ENCODE assay signal across 7 mouse cellular contexts in the genomic region with DNA sequence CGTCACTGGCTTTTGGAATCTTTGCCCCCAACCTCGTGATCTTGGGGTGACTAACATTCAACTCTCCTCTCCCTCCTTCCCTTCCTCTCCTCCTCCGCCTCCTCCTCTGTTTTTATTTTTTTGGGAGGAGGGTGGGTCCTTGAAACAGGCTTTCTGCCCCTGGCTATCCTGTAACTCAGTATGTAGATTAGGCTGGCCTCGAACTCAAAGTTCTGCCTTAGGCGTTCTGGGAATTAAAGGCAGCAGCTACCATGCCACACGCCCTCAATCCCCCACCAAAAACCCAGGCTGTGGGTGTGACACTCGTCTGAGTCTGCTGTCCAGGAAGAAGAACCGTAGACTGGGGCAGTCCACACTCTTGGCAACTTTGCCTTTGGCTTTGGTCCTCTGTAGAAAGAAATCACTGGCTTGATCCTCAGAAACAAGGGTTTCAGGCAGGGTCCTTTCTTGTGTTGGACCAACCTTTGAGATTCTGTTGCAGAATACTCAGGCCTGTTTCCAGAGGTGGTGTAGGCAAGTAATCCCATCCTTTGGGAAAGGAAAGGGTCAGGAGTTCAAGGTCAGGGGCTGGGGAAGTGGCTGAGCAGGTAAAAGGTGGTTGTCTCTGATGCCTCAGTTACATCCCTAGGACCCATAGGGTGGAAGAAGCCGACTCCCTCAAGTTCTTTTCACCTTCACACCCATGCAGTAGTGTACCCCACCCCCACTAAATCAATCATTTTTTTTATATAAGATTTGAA. TPM values are rescaled to one million over a fixed set of nuclear protein-coding genes. Genes with fewer than 3 reads are reported as not detected.
DNase-seq lines count a peak whose midpoint lies in the region; ATAC-seq and TF ChIP-seq lines count a peak whose summit lies in the region.

No protein-coding gene starts in this region.

- H3K27me3 ChIP-seq in CH12.LX (replicated peaks) (peaks cover 9% of the 10 kb centered on the region), G1E (ENCODE audit: insufficient read depth, low read length) (peaks cover 11% of the 10 kb centered on the region)
- peaks cover 14% of the 10 kb centered on the region for H3K27me3 ChIP-seq in hindbrain, embryonic 10.5 days (ENCODE audit: insufficient read depth, poor library complexity, severe bottlenecking)

- H3K9me3 ChIP-seq in CH12.LX (replicated peaks; ENCODE audit: low read length) (peaks cover 3% of the 10 kb centered on the region), G1E (replicated peaks) (no peaks in the 10 kb centered on the region)
- H3K9me3 ChIP-seq in hindbrain, embryonic 10.5 days = no peaks in the 10 kb centered on the region

- dilution Hi-C loops in CH12.LX (cut with MboI; ENCODE audit: extremely low pct_ligation_motif_present, extremely low pct_unique_long_range_greater_than_20kb, low sequenced_read_pairs) = no loop called here

- peak overlapping the region; percentile 55 for H3K9ac ChIP-seq in CH12.LX (ENCODE audit: insufficient read depth, low read depth)

- intact Hi-C loops in left cerebral cortex, postnatal 25 days (cut with DNase I) = loop anchor here (5.0 kb wide), 1 partner anchor 62 kb away; a partner anchor contains a TSS

- H3K4me2 ChIP-seq in CH12.LX (ENCODE audit: insufficient read depth, low read depth, poor library complexity, severe bottlenecking) = peak overlapping the region; percentile 67

- H3K36me3 ChIP-seq in CH12.LX (replicated peaks in 1 of 2; ENCODE audit: control insufficient read depth in 1 of 2, insufficient read depth in 1 of 2, low read length in 1 of 2) (peaks cover 16 to 39% of the 10 kb centered on the region in 2 experiments), G1E (replicated peaks) (peaks cover 39% of the 10 kb centered on the region), macrophage (ENCODE audit: inconsistent target) (no peaks in the 10 kb centered on the region)
- H3K36me3 ChIP-seq in hindbrain, embryonic 10.5 days = peaks cover 37% of the 10 kb centered on the region

- ATAC-seq in G1E (ENCODE audit: extremely low read depth, insufficient number of reproducible peaks, low FRiP score, poor library complexity, severe bottlenecking) = no peak

- H3K27ac ChIP-seq in CH12.LX (ENCODE audit: insufficient read depth, low read depth) = no peak overlapping the region
- peak overlapping the region; percentile 89 for H3K27ac ChIP-seq in hindbrain, embryonic 10.5 days
- H3K27ac ChIP-seq in macrophage = peak overlapping the region; percentile 59

- in situ Hi-C loops in CH12.LX (cut with MboI; ENCODE audit: low pct_ligation_motif_present, low pct_unique_long_range_greater_than_20kb, low sequenced_read_pairs) = no loop called here

- no peak for TF ChIP-seq POLR2A in CH12.LX (IDR thresholded peaks at IDR 0.05; ENCODE audit: low read depth, low read length)

- peaks cover 7 to 26% of the 10 kb centered on the region in 2 experiments for H3K4me1 ChIP-seq in CH12.LX (ENCODE audit: control insufficient read depth in 1 of 2, insufficient read depth in 2 of 2)
- peaks cover 29% of the 10 kb centered on the region for H3K4me1 ChIP-seq in G1E (ENCODE audit: insufficient read depth, low read depth, low read length)
- H3K4me1 ChIP-seq in hindbrain, embryonic 10.5 days (replicated peaks) = peaks cover 33% of the 10 kb centered on the region

- 12% methylated on average over 9 of the region's 9 CpGs for WGBS in hindbrain, embryonic 10.5 days
- WGBS in macrophage (ENCODE audit: missing documents) = 16% methylated on average over 9 of the region's 9 CpGs

- TF ChIP-seq EP300 in CH12.LX (IDR thresholded peaks at IDR 0.05; ENCODE audit: low read length) = no peak

- H3K4me3 ChIP-seq in CH12.LX (replicated peaks in 1 of 3; ENCODE audit: low read depth in 2 of 3, low read length in 2 of 3, poor library complexity in 1 of 3) (peak overlapping the region; percentile 76 to 98 (median 78)), G1E (ENCODE audit: low read depth, low read length) (peak overlapping the region; percentile 88), macrophage (ENCODE audit: inconsistent target) (peak overlapping the region; percentile 68)
- peak overlapping the region; percentile 81 for H3K4me3 ChIP-seq in hindbrain, embryonic 10.5 days

- TF ChIP-seq RAD21 in CH12.LX (IDR thresholded peaks at IDR 0.05; ENCODE audit: low read depth, low read length) = no peak

- H3K79me2 ChIP-seq in CH12.LX (replicated peaks; ENCODE audit: control insufficient read depth, extremely low read depth, insufficient read depth, poor library complexity, severe bottlenecking) (peaks cover 3% of the 10 kb centered on the region; the same call in 1 of the 2 replicates), macrophage (ENCODE audit: inconsistent target) (peaks cover 11% of the 10 kb centered on the region; the same call in 1 of the 2 replicates)

- DNase-seq in CH12.LX (ENCODE audit: extremely low read depth) (peak; percentile 23), G1E (ENCODE audit: low spot score) (no peak)
- no peak for DNase-seq in hindbrain, embryonic 10.5 days (ENCODE audit: low spot score)
- no peak for DNase-seq in cerebellum, postnatal 25 days
- DNase-seq in retina, embryonic 14.5 days (ENCODE audit: low spot score) = no peak
- DNase-seq in left cerebral cortex, postnatal 25 days (ENCODE audit: low spot score in 2 of 2) = no peak

- TF ChIP-seq CTCF in CH12.LX (conservative IDR thresholded peaks at IDR 0.05 in 1 of 2, IDR thresholded peaks at IDR 0.05 in 1 of 2; ENCODE audit: low read depth in 2 of 2, low read length in 2 of 2) (no peak), G1E (IDR thresholded peaks at IDR 0.05; ENCODE audit: low read depth, low read length) (no peak)

RNA-seq across cellular contexts. Expression of a gene that starts 0.8 kb away (rescaled TPM):
- 25.6 and 26.2 TPM in 2 replicates for total RNA-seq in CH12.LX (2012; rRNA removed)
- total RNA-seq in CH12.LX (2014; rRNA removed) = 9.7 and 11.4 TPM in 2 replicates
- 34.0 and 35.2 TPM in 2 replicates for polyA plus RNA-seq in CH12.LX (2012; ENCODE audit: insufficient read length, low read depth)
- 42.5 and 45.0 TPM in 2 replicates for total RNA-seq in G1E (2014; fragmentation: Nextera tagmentation)
- 4.9 and 5.7 TPM in 2 replicates for total RNA-seq in G1E (2017)
- 5.4 and 10.1 TPM in 2 replicates for polyA plus RNA-seq in G1E (2012)
- 20.9 and 28.3 TPM in 2 replicates for polyA plus RNA-seq in hindbrain, embryonic 10.5 days (2016; fragmentation: Nextera tagmentation; extraction: Ambion mirVana)
- total RNA-seq in macrophage (2018; cell fraction: chromatin; rRNA removed) = 1 to 10 TPM in 20 of 26 experiments, under 1 TPM in 5, not detected in 1; 0.41 to 8.4 (median 1.8) TPM
- total RNA-seq in macrophage (2018; cell fraction: cytosol; rRNA removed) = 1 to 10 TPM in 7 of 26 experiments, under 1 TPM in 19; 0.08 to 1.6 (median 0.71) TPM
- total RNA-seq in macrophage (2018; cell fraction: nucleus; rRNA removed) = 1 to 10 TPM in 18 of 26 experiments, under 1 TPM in 7, not detected in 1; 0.31 to 9.6 (median 1.6) TPM
- 0.22 to 4.2 TPM (median 1.5 TPM) in 3 replicates for polyA plus RNA-seq in macrophage (2018)
- total RNA-seq in left cerebral cortex, postnatal 25 days (2021) = 1 to 10 TPM in 1 of 2 experiments, under 1 TPM in 1; 0.94 to 1.1 TPM

RNA-seq across cellular contexts. Expression of a gene that starts 19.0 kb away (rescaled TPM):
- total RNA-seq in CH12.LX (2012; rRNA removed) (0.04 TPM in 1 of 2 replicates, not detected in the other), CH12.LX (2014; rRNA removed) (not detected in 2 replicates), G1E (2014; fragmentation: Nextera tagmentation) (not detected in 2 replicates), G1E (2017) (0.05 TPM in 1 of 2 replicates, not detected in the other)
- polyA plus RNA-seq in CH12.LX (2012; ENCODE audit: insufficient read length, low read depth) (not detected in 2 replicates), G1E (2012) (not detected in 2 replicates), macrophage (2018) (not detected in 3 replicates)
- 0.08 TPM in 1 of 2 replicates, not detected in the other for polyA plus RNA-seq in hindbrain, embryonic 10.5 days (2016; fragmentation: Nextera tagmentation; extraction: Ambion mirVana)
- total RNA-seq in macrophage (2018; cell fraction: chromatin; rRNA removed) = not detected
- under 1 TPM in 2 of 26 experiments, not detected in 24; 0.04 to 0.09 TPM for total RNA-seq in macrophage (2018; cell fraction: cytosol; rRNA removed)
- not detected for total RNA-seq in macrophage (2018; cell fraction: nucleus; rRNA removed)
- 1 to 10 TPM; 1.2 TPM for total RNA-seq in left cerebral cortex, postnatal 25 days (2021)

RNA-seq across cellular contexts. Expression of a gene that starts 19.6 kb away (rescaled TPM):
- 49.6 and 49.9 TPM in 2 replicates for total RNA-seq in CH12.LX (2012; rRNA removed)
- 23.3 and 24.9 TPM in 2 replicates for total RNA-seq in CH12.LX (2014; rRNA removed)
- polyA plus RNA-seq in CH12.LX (2012; ENCODE audit: insufficient read length, low read depth) = 46.4 and 53.9 TPM in 2 replicates
- total RNA-seq in G1E (2014; fragmentation: Nextera tagmentation) = 20.5 and 30.7 TPM in 2 replicates
- total RNA-seq in G1E (2017) = 24.0 and 24.4 TPM in 2 replicates
- polyA plus RNA-seq in G1E (2012) = 42.8 and 48.2 TPM in 2 replicates
- polyA plus RNA-seq in hindbrain, embryonic 10.5 days (2016; fragmentation: Nextera tagmentation; extraction: Ambion mirVana) = 70.3 and 101 TPM in 2 replicates
- total RNA-seq in macrophage (2018; cell fraction: chromatin; rRNA removed) = 100 to 1,000 TPM in 13 of 26 experiments, 10 to 100 TPM in 13; 10.5 to 341 (median 94.0) TPM
- 10 to 100 TPM; 24.5 to 71.8 (median 47.2) TPM for total RNA-seq in macrophage (2018; cell fraction: cytosol; rRNA removed)
- 100 to 1,000 TPM in 7 of 26 experiments, 10 to 100 TPM in 19; 11.4 to 146 (median 63.2) TPM for total RNA-seq in macrophage (2018; cell fraction: nucleus; rRNA removed)
- 31.9 to 58.0 TPM (median 47.9 TPM) in 3 replicates for polyA plus RNA-seq in macrophage (2018)
- total RNA-seq in left cerebral cortex, postnatal 25 days (2021) = 100 to 1,000 TPM; 243 to 261 TPM

RNA-seq across cellular contexts. Expression of a gene that starts 35.2 kb away (rescaled TPM):
- total RNA-seq in CH12.LX (2012; rRNA removed) (27.8 and 31.0 TPM in 2 replicates), CH12.LX (2014; rRNA removed) (24.8 and 27.0 TPM in 2 replicates), G1E (2014; fragmentation: Nextera tagmentation) (17.9 and 24.4 TPM in 2 replicates), G1E (2017) (30.3 and 32.4 TPM in 2 replicates)
- polyA plus RNA-seq in CH12.LX (2012; ENCODE audit: insufficient read length, low read depth) (32.4 and 32.9 TPM in 2 replicates), G1E (2012) (27.2 and 27.6 TPM in 2 replicates), macrophage (2018) (30.1 to 47.5 TPM (median 30.9 TPM) in 3 replicates)
- 52.3 and 69.6 TPM in 2 replicates for polyA plus RNA-seq in hindbrain, embryonic 10.5 days (2016; fragmentation: Nextera tagmentation; extraction: Ambion mirVana)
- total RNA-seq in macrophage (2018; cell fraction: chromatin; rRNA removed) = 10 to 100 TPM in 25 of 26 experiments, 1 to 10 TPM in 1; 6.5 to 31.2 (median 20.5) TPM
- total RNA-seq in macrophage (2018; cell fraction: cytosol; rRNA removed) = 10 to 100 TPM; 30.1 to 49.7 (median 43.3) TPM
- 10 to 100 TPM; 18.7 to 61.6 (median 41.7) TPM for total RNA-seq in macrophage (2018; cell fraction: nucleus; rRNA removed)
- total RNA-seq in left cerebral cortex, postnatal 25 days (2021) = 10 to 100 TPM; 67.8 to 71.4 TPM

RNA-seq across cellular contexts. Expression of a gene that starts 46.9 kb away (rescaled TPM):
- 46.6 and 51.3 TPM in 2 replicates for total RNA-seq in CH12.LX (2012; rRNA removed)
- total RNA-seq in CH12.LX (2014; rRNA removed) = 38.3 and 40.7 TPM in 2 replicates
- 52.0 and 59.0 TPM in 2 replicates for polyA plus RNA-seq in CH12.LX (2012; ENCODE audit: insufficient read length, low read depth)
- 24.4 and 29.9 TPM in 2 replicates for total RNA-seq in G1E (2014; fragmentation: Nextera tagmentation)
- 24.0 and 24.7 TPM in 2 replicates for total RNA-seq in G1E (2017)
- polyA plus RNA-seq in G1E (2012) = 60.0 and 65.2 TPM in 2 replicates
- polyA plus RNA-seq in hindbrain, embryonic 10.5 days (2016; fragmentation: Nextera tagmentation; extraction: Ambion mirVana) = 16.8 and 18.7 TPM in 2 replicates
- 10 to 100 TPM; 14.4 to 80.8 (median 50.6) TPM for total RNA-seq in macrophage (2018; cell fraction: chromatin; rRNA removed)
- total RNA-seq in macrophage (2018; cell fraction: cytosol; rRNA removed) = 10 to 100 TPM; 26.2 to 49.2 (median 39.8) TPM
- 10 to 100 TPM; 27.4 to 81.9 (median 56.8) TPM for total RNA-seq in macrophage (2018; cell fraction: nucleus; rRNA removed)
- polyA plus RNA-seq in macrophage (2018) = 14.9 to 36.0 TPM (median 29.4 TPM) in 3 replicates
- 100 to 1,000 TPM; 231 to 242 TPM for total RNA-seq in left cerebral cortex, postnatal 25 days (2021)
